Mouse (Mus musculus): Measurements from ENCODE around the gene Slc4a11. TPM values are rescaled to one million over a fixed set of nuclear protein-coding genes. Genes with fewer than 3 reads are reported as not detected.
A peak's percentile ranks its signal among the peaks of the same experiment; 100 is the strongest.

Gene Slc4a11
- polyA plus RNA-seq, 1 experiment from 2014 or later = 0.24 TPM

DNA sequence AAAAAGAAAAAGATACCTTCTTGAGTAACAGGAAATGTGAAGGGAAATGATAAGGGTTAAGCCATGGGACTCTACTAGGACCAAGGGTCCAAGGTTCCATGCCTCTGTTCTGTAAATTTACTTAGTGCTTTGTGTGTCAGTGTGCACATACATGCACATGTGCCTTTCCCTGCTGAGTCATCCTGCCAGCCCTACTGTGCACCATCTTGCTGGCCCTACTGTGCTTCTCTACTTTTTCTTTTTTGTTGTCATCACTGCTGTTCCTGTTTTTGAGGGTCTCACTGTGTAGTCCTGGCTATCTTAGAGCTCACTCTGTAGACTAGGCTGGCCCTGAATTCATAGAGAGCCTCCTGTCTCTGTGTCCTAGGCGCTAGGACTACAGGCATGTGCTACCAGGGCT lies 30.4 kb upstream of the Slc4a11 start:
- H3K4me1 ChIP-seq (ENCODE audit: control insufficient read depth, insufficient read depth, low read length) = no peaks in the 10 kb centered on the region
- peaks cover 33% of the 10 kb centered on the region for H3K36me3 ChIP-seq (ENCODE audit: control insufficient read depth, insufficient read depth, low read length)
- no peak for ATAC-seq
- no peak overlapping the region for H3K4me3 ChIP-seq (ENCODE audit: low read length)
- H3K27me3 ChIP-seq (replicated peaks; ENCODE audit: control insufficient read depth, insufficient read depth, low read length) = no peaks in the 10 kb centered on the region
- no peaks in the 10 kb centered on the region for H3K9me3 ChIP-seq (ENCODE audit: control insufficient read depth, low read length)
- H3K9ac ChIP-seq (ENCODE audit: low read depth, low read length) = no peak overlapping the region
- no peak overlapping the region for H3K4me2 ChIP-seq (ENCODE audit: low read depth, low read length)
- no peak overlapping the region for H3K27ac ChIP-seq (ENCODE audit: low read length)
- WGBS = 89% methylated on average over 1 of the region's 1 CpGs

DNA sequence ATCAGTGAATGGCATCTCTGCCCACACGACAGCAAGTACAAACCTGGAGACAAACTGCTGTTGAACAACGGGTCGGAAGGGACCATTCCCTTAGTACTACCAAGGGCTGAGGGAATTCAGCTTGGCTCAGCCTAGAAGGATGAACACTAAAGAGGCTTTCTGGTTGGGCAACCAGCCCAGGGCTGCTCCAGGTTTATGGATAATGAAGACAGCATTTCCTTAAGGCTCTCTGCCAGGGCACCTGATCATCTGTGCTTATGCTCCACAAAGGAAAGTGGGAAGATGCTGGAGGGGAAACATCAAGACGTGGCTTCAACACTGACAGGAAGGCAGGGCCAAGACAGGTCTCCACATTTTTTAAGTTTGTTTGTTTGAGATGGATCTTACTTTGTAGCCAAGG lies 27.1 kb upstream of the Slc4a11 start:
- WGBS = 81% methylated on average over 4 of the region's 4 CpGs
- Histone ChIP-seq H3K36me3 (ENCODE audit: control insufficient read depth, insufficient read depth, low read length) (peaks cover 19% of the 10 kb centered on the region; the same call in 1 of the 2 replicates), H3K4me2 (ENCODE audit: low read depth, low read length) (no peak overlapping the region), H3K9me3 (ENCODE audit: control insufficient read depth, low read length) (no peaks in the 10 kb centered on the region), H3K4me3 (ENCODE audit: low read length) (no peak overlapping the region), H3K27ac (ENCODE audit: low read length) (no peak overlapping the region), H3K9ac (ENCODE audit: low read depth, low read length) (no peak overlapping the region), H3K27me3 (replicated peaks; ENCODE audit: control insufficient read depth, insufficient read depth, low read length) (no peaks in the 10 kb centered on the region), H3K4me1 (ENCODE audit: control insufficient read depth, insufficient read depth, low read length) (no peaks in the 10 kb centered on the region)
- ATAC-seq = no peak

GRCm38 (mm10) chr2:130717951-130718350 lies 20.6 kb upstream of the Slc4a11 start:
- Histone ChIP-seq H3K36me3 (ENCODE audit: control insufficient read depth, insufficient read depth, low read length) (peaks cover 5% of the 10 kb centered on the region), H3K27me3 (replicated peaks; ENCODE audit: control insufficient read depth, insufficient read depth, low read length) (no peaks in the 10 kb centered on the region)
- no peak for ATAC-seq

GRCm38 (mm10) chr2:130707057-130707456 lies 9.7 kb upstream of the Slc4a11 start:
- no peak overlapping the region for H3K9ac ChIP-seq (ENCODE audit: low read depth, low read length)
- 65% methylated on average over 10 of the region's 10 CpGs for WGBS

More at GRCm38 (mm10) chr2:130717951-130718350, 20.6 kb upstream of the Slc4a11 start:
- Histone ChIP-seq H3K27ac (ENCODE audit: low read length) (no peak overlapping the region), H3K4me3 (ENCODE audit: low read length) (no peak overlapping the region), H3K4me1 (ENCODE audit: control insufficient read depth, insufficient read depth, low read length) (no peaks in the 10 kb centered on the region), H3K4me2 (ENCODE audit: low read depth, low read length) (no peak overlapping the region), H3K9ac (ENCODE audit: low read depth, low read length) (no peak overlapping the region), H3K9me3 (ENCODE audit: control insufficient read depth, low read length) (no peaks in the 10 kb centered on the region)
- 72% methylated on average over 6 of the region's 6 CpGs for WGBS

DNA sequence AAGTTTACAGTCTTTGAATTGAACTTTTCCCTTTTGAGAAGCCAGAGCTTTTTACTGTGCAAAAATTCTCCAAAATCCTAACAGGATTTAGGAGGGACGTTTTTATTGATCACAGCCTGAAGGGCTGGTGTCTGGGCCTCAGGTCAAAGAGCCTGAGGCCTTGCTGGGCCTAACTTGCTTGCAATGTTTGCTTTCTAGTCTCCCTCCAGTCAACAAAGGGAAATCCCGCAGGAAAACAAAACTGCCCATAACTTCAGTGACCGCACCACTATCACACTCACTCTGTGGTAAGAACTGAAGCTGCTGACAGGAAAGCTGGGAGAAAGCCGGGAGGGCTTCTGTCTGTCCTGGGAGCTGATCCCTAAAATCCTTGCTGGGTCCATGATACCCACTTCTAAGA lies 9.3 kb upstream of the Slc4a11 start:
- H3K4me1 ChIP-seq (ENCODE audit: control insufficient read depth, insufficient read depth, low read length) = no peaks in the 10 kb centered on the region
- H3K27ac ChIP-seq (ENCODE audit: low read length) = no peak overlapping the region
- no peak overlapping the region for H3K4me3 ChIP-seq (ENCODE audit: low read length)
- WGBS = 62% methylated on average over 4 of the region's 4 CpGs
- H3K27me3 ChIP-seq (replicated peaks; ENCODE audit: control insufficient read depth, insufficient read depth, low read length) = no peaks in the 10 kb centered on the region
- no peak overlapping the region for H3K9ac ChIP-seq (ENCODE audit: low read depth, low read length)
- H3K4me2 ChIP-seq (ENCODE audit: low read depth, low read length) = no peak overlapping the region
- H3K9me3 ChIP-seq (ENCODE audit: control insufficient read depth, low read length) = no peaks in the 10 kb centered on the region
- H3K36me3 ChIP-seq (ENCODE audit: control insufficient read depth, insufficient read depth, low read length) = no peaks in the 10 kb centered on the region; the same call in none of the 2 replicates
- no peak for ATAC-seq

More at GRCm38 (mm10) chr2:130707057-130707456, 9.7 kb upstream of the Slc4a11 start:
- no peaks in the 10 kb centered on the region for H3K27me3 ChIP-seq (replicated peaks; ENCODE audit: control insufficient read depth, insufficient read depth, low read length)
- no peaks in the 10 kb centered on the region for H3K4me1 ChIP-seq (ENCODE audit: control insufficient read depth, insufficient read depth, low read length)
- H3K4me3 ChIP-seq (ENCODE audit: low read length) = no peak overlapping the region
- no peaks in the 10 kb centered on the region for H3K9me3 ChIP-seq (ENCODE audit: control insufficient read depth, low read length)
- no peaks in the 10 kb centered on the region; the same call in none of the 2 replicates for H3K36me3 ChIP-seq (ENCODE audit: control insufficient read depth, insufficient read depth, low read length)
- ATAC-seq = no peak
- no peak overlapping the region for H3K27ac ChIP-seq (ENCODE audit: low read length)
- H3K4me2 ChIP-seq (ENCODE audit: low read depth, low read length) = no peak overlapping the region

- Histone ChIP-seq H3K9ac (ENCODE audit: low read depth, low read length) (no peak overlapping the region), H3K4me3 (ENCODE audit: low read length) (no peak overlapping the region), H3K4me1 (ENCODE audit: control insufficient read depth, insufficient read depth, low read length) (no peaks in the 10 kb centered on the region), H3K4me2 (ENCODE audit: low read depth, low read length) (no peak overlapping the region), H3K27ac (ENCODE audit: low read length) (no peak overlapping the region), H3K9me3 (ENCODE audit: control insufficient read depth, low read length) (no peaks in the 10 kb centered on the region), H3K27me3 (replicated peaks; ENCODE audit: control insufficient read depth, insufficient read depth, low read length) (no peaks in the 10 kb centered on the region), H3K36me3 (ENCODE audit: control insufficient read depth, insufficient read depth, low read length) (no peaks in the 10 kb centered on the region; the same call in none of the 2 replicates)
- ATAC-seq = no peak
- WGBS = 71% methylated on average over 6 of the region's 6 CpGs
These were observed 7.9 kb upstream of the Slc4a11 start for GRCm38 (mm10) chr2:130705178-130705577.

DNA sequence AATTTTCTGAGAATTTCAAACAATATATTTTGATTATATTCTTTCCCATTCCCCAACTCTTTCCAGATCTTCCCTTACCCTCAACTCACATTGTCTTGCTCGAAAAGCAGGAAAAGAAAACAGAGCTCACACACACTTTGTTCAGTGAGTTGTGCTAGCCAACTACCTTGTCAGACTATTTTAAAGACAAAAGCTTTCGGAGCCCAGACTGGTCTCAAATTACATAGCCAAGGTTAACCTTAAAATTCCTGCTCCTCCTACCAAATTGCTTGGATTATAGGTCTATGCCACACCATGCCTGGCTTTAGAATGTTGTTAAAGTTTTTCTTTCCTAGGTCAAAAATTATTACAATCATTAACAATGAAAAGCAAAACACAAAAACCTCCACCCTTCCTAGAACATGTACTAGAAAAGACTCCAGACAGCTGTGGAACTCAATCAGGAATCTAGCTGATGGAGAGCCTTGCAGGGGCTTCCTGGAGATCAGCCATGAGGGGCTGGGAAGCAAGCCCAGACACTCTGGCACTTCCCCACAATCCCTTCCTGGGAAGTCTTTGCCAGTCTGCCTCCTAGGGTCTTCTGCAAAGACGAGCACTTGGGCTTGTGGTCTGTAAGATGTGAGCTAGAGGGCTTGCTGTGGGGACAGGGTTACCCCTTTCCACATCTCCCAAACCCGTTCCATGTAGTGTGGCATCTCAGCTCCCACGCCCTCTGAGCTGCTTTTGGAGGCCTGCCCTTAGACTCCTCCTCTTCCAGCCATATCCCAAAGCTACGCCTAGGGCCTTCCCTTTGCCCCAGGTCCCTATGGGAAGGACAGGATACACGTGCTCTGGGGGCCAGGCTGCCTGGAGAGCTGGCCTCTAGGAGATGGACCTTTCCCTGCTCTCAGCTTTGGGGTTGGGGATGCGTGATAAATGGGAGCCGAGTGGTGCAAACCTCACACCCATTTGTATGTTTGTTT lies 7.0 kb upstream of the Slc4a11 start:
- H3K4me3 ChIP-seq (ENCODE audit: low read length) = no peak overlapping the region
- no peaks in the 10 kb centered on the region; the same call in 1 of the 2 replicates for H3K36me3 ChIP-seq (ENCODE audit: control insufficient read depth, insufficient read depth, low read length)
- H3K9me3 ChIP-seq (ENCODE audit: control insufficient read depth, low read length) = no peaks in the 10 kb centered on the region
- WGBS = 62% methylated on average over 9 of the region's 9 CpGs
- ATAC-seq = no peak
- no peaks in the 10 kb centered on the region for H3K27me3 ChIP-seq (replicated peaks; ENCODE audit: control insufficient read depth, insufficient read depth, low read length)
- no peak overlapping the region for H3K9ac ChIP-seq (ENCODE audit: low read depth, low read length)
- H3K4me1 ChIP-seq (ENCODE audit: control insufficient read depth, insufficient read depth, low read length) = no peaks in the 10 kb centered on the region
- H3K4me2 ChIP-seq (ENCODE audit: low read depth, low read length) = no peak overlapping the region
- no peak overlapping the region for H3K27ac ChIP-seq (ENCODE audit: low read length)

GRCm38 (mm10) chr2:130697821-130698266 lies 525 bp upstream of the Slc4a11 start:
- ATAC-seq = peak; percentile 25; the same call in 1 of the 2 replicates
- H3K9me3 ChIP-seq (ENCODE audit: control insufficient read depth, low read length) = no peaks in the 10 kb centered on the region
- H3K36me3 ChIP-seq (ENCODE audit: control insufficient read depth, insufficient read depth, low read length) = no peaks in the 10 kb centered on the region
- H3K27me3 ChIP-seq (replicated peaks; ENCODE audit: control insufficient read depth, insufficient read depth, low read length) = peaks cover 36% of the 10 kb centered on the region
- H3K4me2 ChIP-seq (ENCODE audit: low read depth, low read length) = peak overlapping the region; percentile 100
- 4% methylated on average over 14 of the region's 14 CpGs for WGBS
- no peak overlapping the region for H3K27ac ChIP-seq (ENCODE audit: low read length)
- peak overlapping the region; percentile 64 for H3K4me3 ChIP-seq (ENCODE audit: low read length)
- H3K9ac ChIP-seq (ENCODE audit: low read depth, low read length) = peak overlapping the region; percentile 67
- H3K4me1 ChIP-seq (ENCODE audit: control insufficient read depth, insufficient read depth, low read length) = peaks cover 12% of the 10 kb centered on the region

DNA sequence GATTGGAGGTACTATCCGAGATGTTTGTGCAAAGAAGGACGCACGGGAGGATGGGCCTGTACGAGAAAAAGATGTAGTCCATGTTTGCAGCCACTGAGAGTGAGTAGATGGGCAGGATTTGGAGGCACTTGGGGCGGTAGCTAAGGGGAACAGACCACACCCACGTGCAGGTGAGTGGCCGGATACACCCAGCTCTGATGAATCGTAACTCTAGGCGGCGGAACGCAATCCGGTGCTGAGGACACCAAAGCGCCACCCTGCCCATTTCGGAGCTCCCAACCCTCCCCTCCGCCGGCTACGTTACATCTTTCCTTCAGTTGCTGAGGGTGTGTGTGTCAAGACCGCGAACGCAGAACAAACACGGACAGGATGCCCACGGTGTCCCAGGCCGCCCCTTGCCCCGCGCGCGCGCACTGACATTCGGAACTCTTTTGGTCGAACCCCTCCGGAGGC lies 593 bp downstream of the Slc4a11 start:
- H3K4me2 ChIP-seq (ENCODE audit: low read depth, low read length) = peak overlapping the region; percentile 100
- peaks cover 36% of the 10 kb centered on the region for H3K27me3 ChIP-seq (replicated peaks; ENCODE audit: control insufficient read depth, insufficient read depth, low read length)
- no peaks in the 10 kb centered on the region for H3K9me3 ChIP-seq (ENCODE audit: control insufficient read depth, low read length)
- peaks cover 12% of the 10 kb centered on the region for H3K4me1 ChIP-seq (ENCODE audit: control insufficient read depth, insufficient read depth, low read length)
- peak overlapping the region; percentile 64 for H3K4me3 ChIP-seq (ENCODE audit: low read length)
- H3K27ac ChIP-seq (ENCODE audit: low read length) = no peak overlapping the region
- WGBS = under 1% methylated on average over 31 of the region's 31 CpGs
- peak; percentile 36 for ATAC-seq
- peak overlapping the region; percentile 67 for H3K9ac ChIP-seq (ENCODE audit: low read depth, low read length)
- no peaks in the 10 kb centered on the region for H3K36me3 ChIP-seq (ENCODE audit: control insufficient read depth, insufficient read depth, low read length)
